Mouse (Mus musculus) myocyte (in vitro differentiated cells): Measurements from ENCODE around the gene Limd1.

Source experiments
- E2F4 ChIP-seq: IDR thresholded peaks from one replicate; pipeline ENCODE4 v1.6.1; 2011; ENCODE audit warnings: mild to moderate bottlenecking, control low read depth, moderate library complexity; ENCODE audit not compliant: insufficient read depth
- POLR2A ChIP-seq: IDR thresholded peaks from one replicate; pipeline ENCODE4 v1.6.1; 2011; ENCODE audit warnings: low read depth, mild to moderate bottlenecking, control low read depth, moderate library complexity; ENCODE audit not compliant: insufficient read length
- POLR2AphosphoS2 ChIP-seq: IDR thresholded peaks from one replicate; pipeline ENCODE4 v1.6.1; 2011; ENCODE audit warnings: low read depth, control low read depth; ENCODE audit not compliant: insufficient read length

- TF ChIP-seq E2F4 (no peak), POLR2AphosphoS2 (no peak), POLR2A (no peak)
These were observed 28.9 kb downstream of the Limd1 start for GRCm38 (mm10) chr9:123507380-123507779.
